Mouse (Mus musculus) embryonic facial prominence, embryonic 13.5 days (tissue): Measurements from ENCODE around the gene Meis2. TPM values are rescaled to one million over a fixed set of nuclear protein-coding genes. Genes with fewer than 3 reads are reported as not detected.
A peak's percentile ranks its signal among the peaks of the same experiment; 100 is the strongest.

Experiments
- ATAC-seq: fragments of 200-750 bp; cut with Nextera tagmentation; 2 replicates; pipeline ENCODE4 v1.8.0; 2017; ENCODE audit warnings: low read depth; ENCODE audit not compliant: insufficient number of reproducible peaks, insufficient read depth, low FRiP score, low TSS enrichment
- H3K27ac ChIP-seq: fragments of 300-500 bp; sonication (generic); 2 replicates; pipeline ENCODE4 v1.5.1; 2015; ENCODE audit warnings: moderate library complexity, mild to moderate bottlenecking, inconsistent platforms
- H3K27me3 ChIP-seq: fragments of 300-500 bp; sonication (generic); 2 replicates; pipeline ENCODE4 v1.6.1; 2015; ENCODE audit warnings: mild to moderate bottlenecking, inconsistent platforms
- H3K36me3 ChIP-seq: fragments of 300-500 bp; sonication (generic); 2 replicates; pipeline ENCODE4 v1.6.1; 2015; ENCODE audit warnings: mild to moderate bottlenecking, inconsistent platforms
- H3K4me1 ChIP-seq: fragments of 300-500 bp; sonication (generic); 2 replicates; pipeline ENCODE4 v1.6.1; 2015; ENCODE audit warnings: inconsistent platforms
- H3K4me2 ChIP-seq: fragments of 300-500 bp; sonication (generic); 2 replicates; pipeline ENCODE4 v1.6.1; 2015; ENCODE audit warnings: moderate library complexity, mild to moderate bottlenecking, inconsistent platforms
- H3K4me3 ChIP-seq: fragments of 300-500 bp; sonication (generic); 2 replicates; pipeline ENCODE4 v1.5.1; 2015; ENCODE audit warnings: mild to moderate bottlenecking, inconsistent platforms
- H3K9ac ChIP-seq: fragments of 300-500 bp; sonication (generic); 2 replicates; pipeline ENCODE4 v1.6.1; 2015; ENCODE audit warnings: mild to moderate bottlenecking, inconsistent platforms
- H3K9me3 ChIP-seq: fragments of 300-500 bp; sonication (generic); 2 replicates; pipeline ENCODE4 v1.6.1; 2016; ENCODE audit warnings: inconsistent platforms
- WGBS: fragments of 180-500 bp; shearing (Covaris S2); methylation state at CpG from one replicate; pipeline ENCODE4 v1.1.7; 2015; ENCODE audit warnings: mixed read lengths; 5-methylcytosine and 5-hydroxymethylcytosine counted together
- polyA plus RNA-seq: library from polyadenylated mRNA; unstranded; fragments of >200 nt; fragmentation: Nextera tagmentation; extraction: Ambion mirVana; gene quantifications from 2 replicates; pipeline ENCODE4 v1.2.1, GENCODE M21; 2015

The Meis2 gene
- polyA plus RNA-seq, 1 experiment from 2014 or later, result 43.1 TPM

GRCm38 (mm10) chr2:115858927-115859326, 206.7 kb downstream of the Meis2 start:
- Histone ChIP-seq H3K36me3 (no peaks in the 10 kb centered on the region), H3K9ac (no peak overlapping the region), H3K4me2 (peak overlapping the region; percentile 53), H3K4me1 (peaks cover 26% of the 10 kb centered on the region), H3K27ac (no peak overlapping the region), H3K27me3 (peaks cover 74% of the 10 kb centered on the region), H3K9me3 (no peaks in the 10 kb centered on the region), H3K4me3 (no peak overlapping the region)
- no peak for ATAC-seq
- 5% methylated on average over 10 of the region's 10 CpGs for WGBS

GRCm38 (mm10) chr2:115858246-115858645, 207.4 kb downstream of the Meis2 start:
- H3K36me3 ChIP-seq, result no peaks in the 10 kb centered on the region
- WGBS, result 9% methylated on average over 8 of the region's 8 CpGs
- peak overlapping the region; percentile 66 for H3K27ac ChIP-seq
- ATAC-seq, result no peak
- no peaks in the 10 kb centered on the region for H3K9me3 ChIP-seq
- peaks cover 26% of the 10 kb centered on the region for H3K4me1 ChIP-seq
- no peak overlapping the region for H3K4me2 ChIP-seq
- H3K27me3 ChIP-seq, result peaks cover 76% of the 10 kb centered on the region
- no peak overlapping the region; the same call in 1 of the 2 replicates for H3K9ac ChIP-seq
- no peak overlapping the region for H3K4me3 ChIP-seq

- H3K4me2 ChIP-seq, result no peak overlapping the region
These were observed 208.2 kb downstream of the Meis2 start for GRCm38 (mm10) chr2:115857123-115858080.

GRCm38 (mm10) chr2:115856401-115857073, 209.1 kb downstream of the Meis2 start:
- Histone ChIP-seq H3K27me3 (peaks cover 85% of the 10 kb centered on the region), H3K4me1 (peaks cover 33% of the 10 kb centered on the region), H3K9me3 (no peaks in the 10 kb centered on the region), H3K36me3 (no peaks in the 10 kb centered on the region), H3K27ac (no peak overlapping the region), H3K9ac (no peak overlapping the region), H3K4me3 (peak overlapping the region; percentile 31), H3K4me2 (peak overlapping the region; percentile 56)
- 2% methylated on average over 13 of the region's 13 CpGs for WGBS
- ATAC-seq, result no peak

More at GRCm38 (mm10) chr2:115857123-115858080, 208.2 kb downstream of the Meis2 start:
- Histone ChIP-seq H3K27ac (peak overlapping the region; percentile 66), H3K36me3 (no peaks in the 10 kb centered on the region), H3K4me3 (no peak overlapping the region), H3K4me1 (peaks cover 32% of the 10 kb centered on the region), H3K27me3 (peaks cover 84% of the 10 kb centered on the region), H3K9me3 (no peaks in the 10 kb centered on the region), H3K9ac (no peak overlapping the region; the same call in 1 of the 2 replicates)
- no peak for ATAC-seq
- 11% methylated on average over 11 of the region's 11 CpGs for WGBS

- H3K4me3 ChIP-seq, result peak overlapping the region; percentile 31
- H3K4me1 ChIP-seq, result peaks cover 31% of the 10 kb centered on the region
- no peaks in the 10 kb centered on the region for H3K9me3 ChIP-seq
- H3K27me3 ChIP-seq, result peaks cover 88% of the 10 kb centered on the region
- no peaks in the 10 kb centered on the region for H3K36me3 ChIP-seq
- ATAC-seq, result peak; percentile 68; the same call in 1 of the 2 replicates
- peak overlapping the region; percentile 56 for H3K4me2 ChIP-seq
- no peak overlapping the region for H3K9ac ChIP-seq
- no peak overlapping the region for H3K27ac ChIP-seq
- WGBS, result under 1% methylated on average over 33 of the region's 33 CpGs
These were observed 209.9 kb downstream of the Meis2 start for GRCm38 (mm10) chr2:115855511-115856400.

- no peaks in the 10 kb centered on the region for H3K9me3 ChIP-seq
- no peak overlapping the region for H3K27ac ChIP-seq
- 1% methylated on average over 25 of the region's 25 CpGs for WGBS
These were observed 210.8 kb downstream of the Meis2 start for GRCm38 (mm10) chr2:115854828-115855311.

GRCm38 (mm10) chr2:115854007-115854827, 211.4 kb downstream of the Meis2 start:
- no peak overlapping the region for H3K27ac ChIP-seq
- peaks cover 16% of the 10 kb centered on the region for H3K4me1 ChIP-seq
- no peak for ATAC-seq
- H3K4me2 ChIP-seq, result peak overlapping the region; percentile 56
- no peaks in the 10 kb centered on the region for H3K36me3 ChIP-seq
- peak overlapping the region; percentile 33 for H3K4me3 ChIP-seq
- no peaks in the 10 kb centered on the region for H3K9me3 ChIP-seq
- H3K27me3 ChIP-seq, result peaks cover 87% of the 10 kb centered on the region
- H3K9ac ChIP-seq, result no peak overlapping the region
- 8% methylated on average over 14 of the region's 14 CpGs for WGBS

More at GRCm38 (mm10) chr2:115854828-115855311, 210.8 kb downstream of the Meis2 start:
- peak overlapping the region; percentile 56 for H3K4me2 ChIP-seq
- H3K9ac ChIP-seq, result peak overlapping the region; percentile 36; the same call in 1 of the 2 replicates
- peaks cover 89% of the 10 kb centered on the region for H3K27me3 ChIP-seq
- H3K4me3 ChIP-seq, result peak overlapping the region; percentile 33
- H3K4me1 ChIP-seq, result peaks cover 22% of the 10 kb centered on the region
- ATAC-seq, result no peak
- no peaks in the 10 kb centered on the region for H3K36me3 ChIP-seq

- no peak for ATAC-seq
- no peak overlapping the region for H3K4me2 ChIP-seq
- peaks cover 16% of the 10 kb centered on the region for H3K4me1 ChIP-seq
- no peak overlapping the region for H3K27ac ChIP-seq
- peaks cover 84% of the 10 kb centered on the region for H3K27me3 ChIP-seq
- peak overlapping the region; percentile 34; the same call in 1 of the 2 replicates for H3K4me3 ChIP-seq
- H3K9ac ChIP-seq, result no peak overlapping the region
- H3K9me3 ChIP-seq, result no peaks in the 10 kb centered on the region
- no peaks in the 10 kb centered on the region for H3K36me3 ChIP-seq
- WGBS, result 18% methylated on average over 4 of the region's 4 CpGs
These were observed 212.4 kb downstream of the Meis2 start for GRCm38 (mm10) chr2:115853221-115853620.

- ATAC-seq, result no peak
- H3K9me3 ChIP-seq, result no peaks in the 10 kb centered on the region
- H3K36me3 ChIP-seq, result no peaks in the 10 kb centered on the region
- 2% methylated on average over 22 of the region's 22 CpGs for WGBS
- H3K4me3 ChIP-seq, result peak overlapping the region; percentile 34
- H3K9ac ChIP-seq, result peak overlapping the region; percentile 41; the same call in 1 of the 2 replicates
- H3K27me3 ChIP-seq, result peaks cover 78% of the 10 kb centered on the region
- H3K27ac ChIP-seq, result no peak overlapping the region
- H3K4me1 ChIP-seq, result peaks cover 16% of the 10 kb centered on the region
- H3K4me2 ChIP-seq, result peak overlapping the region; percentile 57
These were observed 213.0 kb downstream of the Meis2 start for GRCm38 (mm10) chr2:115852615-115853014.

GRCm38 (mm10) chr2:115852109-115852508, 213.5 kb downstream of the Meis2 start:
- no peaks in the 10 kb centered on the region for H3K36me3 ChIP-seq
- H3K27ac ChIP-seq, result no peak overlapping the region
- H3K27me3 ChIP-seq, result peaks cover 73% of the 10 kb centered on the region
- no peak overlapping the region for H3K9ac ChIP-seq
- peak overlapping the region; percentile 57 for H3K4me2 ChIP-seq
- peak overlapping the region; percentile 34; the same call in 1 of the 2 replicates for H3K4me3 ChIP-seq
- H3K4me1 ChIP-seq, result peaks cover 16% of the 10 kb centered on the region
- H3K9me3 ChIP-seq, result no peaks in the 10 kb centered on the region
- ATAC-seq, result no peak
- WGBS, result 8% methylated on average over 11 of the region's 11 CpGs
